8 mouse cellular contexts compared by ENCODE assay signal in the genomic region with DNA sequence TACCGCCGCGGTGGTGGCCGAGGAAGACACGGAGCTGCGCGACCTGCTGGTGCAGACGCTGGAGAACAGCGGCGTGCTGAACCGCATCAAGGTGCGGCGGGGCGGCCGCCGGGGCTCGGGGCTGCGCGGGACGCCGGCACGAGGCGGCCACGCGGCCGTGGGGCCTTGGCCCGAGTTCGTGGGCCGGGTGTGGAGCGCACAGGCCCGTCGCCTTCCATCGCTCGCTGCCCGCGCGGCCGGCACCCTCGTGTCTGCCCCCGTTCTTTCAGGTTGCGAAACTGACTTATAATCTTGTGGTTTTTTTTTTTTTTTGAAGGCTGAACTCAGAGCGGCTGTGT. TPM values are rescaled to one million over a fixed set of nuclear protein-coding genes. Genes with fewer than 3 reads are reported as not detected.
A peak's percentile ranks its signal among the peaks of the same experiment; 100 is the strongest.
DNase-seq lines count a peak whose midpoint lies in the region; ATAC-seq and TF ChIP-seq lines count a peak whose summit lies in the region.
"Not testable (repeated sequence)": the region's sequence is repeated elsewhere in the genome, so short reads cannot be mapped to it uniquely, and the experiment has no call there.

No protein-coding gene starts in this region.

- peak overlapping the region; percentile 69 for H3K9ac ChIP-seq in hindbrain, embryonic 13.5 days

- not testable (repeated sequence) for H3K9me3 ChIP-seq in hindbrain, embryonic 13.5 days

- H3K4me1 ChIP-seq in hindbrain, embryonic 13.5 days (replicated peaks); olfactory bulb, adult 2 months (ENCODE audit: control insufficient read depth, insufficient read depth, low read length): not testable (repeated sequence)

- peak overlapping the region; percentile 53 for H3K4me2 ChIP-seq in hindbrain, embryonic 13.5 days

- WGBS in hindbrain, embryonic 13.5 days: 1% methylated on average over 34 of the region's 42 CpGs
- WGBS in olfactory bulb, adult 2 months: 0% methylated on average over 38 of the region's 42 CpGs

- peak overlapping the region; percentile 74 for H3K4me3 ChIP-seq in gastrocnemius, adult 2 months
- peak overlapping the region; percentile 54 for H3K4me3 ChIP-seq in hindbrain, embryonic 13.5 days
- H3K4me3 ChIP-seq in olfactory bulb, adult 2 months (ENCODE audit: insufficient read depth, low read depth, low read length): peak overlapping the region; percentile 68

- peak; percentile 71 to 89 for DNase-seq in adrenal gland, adult (ENCODE audit: inconsistent age in 2 of 2, low spot score in 1 of 2)
- DNase-seq in cerebellum, postnatal 25 days: peak; percentile 55 to 74
- peak; percentile 46 for DNase-seq in gastrocnemius, adult 2 months
- peak; percentile 26 to 51 for DNase-seq in left cerebral cortex, postnatal 25 days (ENCODE audit: low spot score in 2 of 2)
- DNase-seq in lung, postnatal 36 days: peak; percentile 6
- DNase-seq in thymus, postnatal 25 days: peak; percentile 58

- H3K27ac ChIP-seq in gastrocnemius, adult 2 months: peak overlapping the region; percentile 78
- peak overlapping the region; percentile 58 for H3K27ac ChIP-seq in hindbrain, embryonic 13.5 days
- not testable (repeated sequence) for H3K27ac ChIP-seq in olfactory bulb, adult 2 months (ENCODE audit: insufficient read depth, low read depth, low read length)

- not testable (repeated sequence) for H3K27me3 ChIP-seq in hindbrain, embryonic 13.5 days

- not testable (repeated sequence) for TF ChIP-seq POLR2A in olfactory bulb, adult 2 months (IDR thresholded peaks at IDR 0.05; ENCODE audit: insufficient read depth, low read depth, low read length)

- not testable (repeated sequence) for TF ChIP-seq CTCF in gastrocnemius, adult 2 months (IDR thresholded peaks at IDR 0.05); olfactory bulb, adult 2 months (IDR thresholded peaks at IDR 0.05; ENCODE audit: insufficient read depth, low read depth, low read length)

- not testable (repeated sequence) for ATAC-seq in hindbrain, embryonic 13.5 days (ENCODE audit: low FRiP score)

- intact Hi-C loops in gastrocnemius, adult 2 months (cut with DNase I): not testable (repeated sequence)
- intact Hi-C loops in left cerebral cortex, postnatal 25 days (cut with DNase I): loop anchor here (10.0 kb wide), 1 partner anchor 111 kb away; no protein-coding TSS in a partner anchor

- peaks cover 13% of the 10 kb centered on the region for H3K36me3 ChIP-seq in hindbrain, embryonic 13.5 days

RNA-seq across cellular contexts. Expression of a gene that starts 0.3 kb away (rescaled TPM):
- 10 to 100 TPM; 17.3 to 22.9 TPM for total RNA-seq in gastrocnemius, adult 2 months (2021)
- polyA plus RNA-seq in hindbrain, embryonic 13.5 days (2015; fragmentation: Nextera tagmentation; extraction: Ambion mirVana): 26.6 and 28.1 TPM in 2 replicates
- 10 to 100 TPM; 19.5 to 21.5 TPM for total RNA-seq in left cerebral cortex, postnatal 25 days (2021)
- not detected in 2 replicates for polyA plus RNA-seq in olfactory bulb, adult 2 months (2012; ENCODE audit: insufficient read depth, insufficient read length, low replicate concordance, missing spikeins)

RNA-seq across cellular contexts. Expression of a gene that starts 17.7 kb away (rescaled TPM):
- 10 to 100 TPM; 14.1 to 16.9 TPM for total RNA-seq in gastrocnemius, adult 2 months (2021)
- 14.9 and 15.2 TPM in 2 replicates for polyA plus RNA-seq in hindbrain, embryonic 13.5 days (2015; fragmentation: Nextera tagmentation; extraction: Ambion mirVana)
- total RNA-seq in left cerebral cortex, postnatal 25 days (2021): 1 to 10 TPM; 4.1 to 4.9 TPM
- polyA plus RNA-seq in olfactory bulb, adult 2 months (2012; ENCODE audit: insufficient read depth, insufficient read length, low replicate concordance, missing spikeins): not detected in 2 replicates

RNA-seq across cellular contexts. Expression of a gene that starts 18.0 kb away (rescaled TPM):
- under 1 TPM in 1 of 2 experiments, not detected in 1; 0.38 TPM for total RNA-seq in gastrocnemius, adult 2 months (2021)
- polyA plus RNA-seq in hindbrain, embryonic 13.5 days (2015; fragmentation: Nextera tagmentation; extraction: Ambion mirVana): not detected in 2 replicates
- total RNA-seq in left cerebral cortex, postnatal 25 days (2021): under 1 TPM; 0.14 to 0.28 TPM
- not detected in 2 replicates for polyA plus RNA-seq in olfactory bulb, adult 2 months (2012; ENCODE audit: insufficient read depth, insufficient read length, low replicate concordance, missing spikeins)

Comparison
In these comparisons a context has a peak if more than half of its experiments do, and no peak if none do; other contexts are left out.
1. DNase-seq: peak in every context shown above with its lines; median percentile 80 in adrenal gland, adult; 64 in cerebellum, postnatal 25 days; 58 in thymus, postnatal 25 days; 46 in gastrocnemius, adult 2 months; 38 in left cerebral cortex, postnatal 25 days; 6 in lung, postnatal 36 days.